Comparison of ENCODE assay signal across 14 mouse cellular contexts in the genomic region with DNA sequence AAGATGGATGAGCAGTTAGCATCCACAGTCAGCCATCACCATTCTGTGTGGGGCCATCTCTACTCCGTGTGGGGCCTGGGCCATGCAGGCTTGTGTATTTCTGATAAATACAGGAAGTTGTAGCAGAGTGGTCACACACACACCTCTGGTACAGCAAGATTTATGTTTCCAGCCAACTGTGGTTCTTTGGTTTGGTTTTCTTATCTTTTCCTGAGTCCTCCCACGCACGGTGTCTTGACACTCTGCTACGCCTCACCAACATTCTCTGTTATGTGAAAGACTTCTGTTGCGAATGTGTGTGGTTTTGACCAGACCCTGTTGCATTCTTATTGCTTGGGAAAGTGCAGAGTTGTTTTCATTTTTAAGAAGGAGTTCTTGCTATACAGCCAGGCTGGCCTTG. TPM values are rescaled to one million over a fixed set of nuclear protein-coding genes. Genes with fewer than 3 reads are reported as not detected.
DNase-seq lines count a peak whose midpoint lies in the region; ATAC-seq and TF ChIP-seq lines count a peak whose summit lies in the region.
"Had no signal": no experiment of that assay in that cellular context is flagged by ENCODE, and none has a peak within 500 bp of the region (broad histone marks: within the 10 kb centered on the region; RNA-seq: fewer than 3 reads in every experiment).

No protein-coding gene starts in this region.

- no peak overlapping the region for H3K9ac ChIP-seq in liver, embryonic 15.5 days
- H3K9ac ChIP-seq: embryonic facial prominence, embryonic 15.5 days; forebrain, embryonic 15.5 days had no signal

- no peak for TF ChIP-seq POLR2A in small intestine, adult 2 months (IDR thresholded peaks at IDR 0.05; ENCODE audit: low read depth, low read length)

- no peak overlapping the region for H3K4me3 ChIP-seq in liver, embryonic 15.5 days (replicated peaks)
- H3K4me3 ChIP-seq in small intestine, adult 2 months (ENCODE audit: low read depth, low read length): no peak overlapping the region
- H3K4me3 ChIP-seq: embryonic facial prominence, embryonic 15.5 days; forebrain, embryonic 15.5 days had no signal

- DNase-seq in ovary, adult 18-20 months (ENCODE audit: low spot score): peak; percentile 57
- no peak for DNase-seq in ovary, postnatal 14 days (ENCODE audit: low spot score)
- peak; percentile 71 for DNase-seq in T-cell, adult 2 months (ENCODE audit: low spot score)
- DNase-seq in cerebellum, adult 9-10 months: no peak
- no peak for DNase-seq in Muller cell, postnatal 12 days (ENCODE audit: inconsistent ontology term)
- DNase-seq in retina, embryonic 14.5 days (ENCODE audit: low spot score): no peak
- DNase-seq: cerebellum, postnatal 36 days; heart, postnatal 10 days had no signal

- no peaks in the 10 kb centered on the region for H3K36me3 ChIP-seq in liver, embryonic 15.5 days (replicated peaks)
- no peaks in the 10 kb centered on the region for H3K36me3 ChIP-seq in small intestine, adult 2 months (ENCODE audit: control insufficient read depth, insufficient read depth, low read length)
- H3K36me3 ChIP-seq: embryonic facial prominence, embryonic 15.5 days; forebrain, embryonic 15.5 days had no signal

- no peak overlapping the region for H3K27ac ChIP-seq in liver, embryonic 15.5 days (replicated peaks)
- H3K27ac ChIP-seq in small intestine, adult 2 months (ENCODE audit: insufficient read depth, low read depth, low read length): peak overlapping the region; percentile 61
- H3K27ac ChIP-seq: embryonic facial prominence, embryonic 15.5 days; forebrain, embryonic 15.5 days had no signal

- H3K4me1 ChIP-seq in liver, embryonic 15.5 days (replicated peaks): peaks cover 6% of the 10 kb centered on the region; the same call in 1 of the 2 replicates
- H3K4me1 ChIP-seq in small intestine, adult 2 months (ENCODE audit: control insufficient read depth, insufficient read depth, insufficient read length, low read length): peaks cover 8% of the 10 kb centered on the region; the same call in 1 of the 2 replicates
- H3K4me1 ChIP-seq: forebrain, embryonic 15.5 days had no signal

- 18% methylated on average over 5 of the region's 5 CpGs for WGBS in liver, embryonic 15.5 days (ENCODE audit: insufficient replicate concordance)
- whole genome bisulfite sequencing in small intestine, adult 2 months: 60% methylated on average over 5 of the region's 5 CpGs

- H3K27me3 ChIP-seq in liver, embryonic 15.5 days: no peaks in the 10 kb centered on the region
- no peaks in the 10 kb centered on the region for H3K27me3 ChIP-seq in small intestine, adult 2 months (ENCODE audit: control insufficient read depth, insufficient read depth, low read length)
- H3K27me3 ChIP-seq: embryonic facial prominence, embryonic 15.5 days; forebrain, embryonic 15.5 days had no signal

- no peak overlapping the region for H3K4me2 ChIP-seq in liver, embryonic 15.5 days
- H3K4me2 ChIP-seq: embryonic facial prominence, embryonic 15.5 days; forebrain, embryonic 15.5 days had no signal

- H3K9me3 ChIP-seq in liver, embryonic 15.5 days (replicated peaks): no peaks in the 10 kb centered on the region
- H3K9me3 ChIP-seq: embryonic facial prominence, embryonic 15.5 days; forebrain, embryonic 15.5 days had no signal

- no peak for TF ChIP-seq CTCF in small intestine, adult 2 months (IDR thresholded peaks at IDR 0.05; ENCODE audit: extremely low read depth, insufficient read length, insufficient replicate concordance, low read depth, low read length)

- 0 out of 2 replicates have a peak, but pooled peaks have one; percentile 25 for ATAC-seq in liver, embryonic 15.5 days (ENCODE audit: insufficient read depth)
- ATAC-seq: forebrain, embryonic 15.5 days; intestine, postnatal 0 days; lung, postnatal 0 days had no signal

RNA-seq across cellular contexts. Expression of gene Gramd1a, which starts 5.1 kb away (rescaled TPM):
- 11.9 and 14.3 TPM in 2 replicates for polyA plus RNA-seq in liver, embryonic 15.5 days (2015; fragmentation: Nextera tagmentation; extraction: Ambion mirVana)
- 56.4 and 64.9 TPM in 2 replicates for polyA plus RNA-seq in small intestine, adult 2 months (2012; rRNA removed)

RNA-seq across cellular contexts. Expression of gene Scn1b, which starts 34.0 kb away (rescaled TPM):
- polyA plus RNA-seq in liver, embryonic 15.5 days (2015; fragmentation: Nextera tagmentation; extraction: Ambion mirVana): 1.0 and 1.2 TPM in 2 replicates
- 11.1 and 19.6 TPM in 2 replicates for polyA plus RNA-seq in small intestine, adult 2 months (2012; rRNA removed)

RNA-seq across cellular contexts. Expression of gene Hpn, which starts 45.7 kb away (rescaled TPM):
- polyA plus RNA-seq in liver, embryonic 15.5 days (2015; fragmentation: Nextera tagmentation; extraction: Ambion mirVana): 98.6 and 145 TPM in 2 replicates
- 4.2 and 27.5 TPM in 2 replicates for polyA plus RNA-seq in small intestine, adult 2 months (2012; rRNA removed)

Comparison
In these comparisons a context has a peak if more than half of its experiments do, and no peak if none do; other contexts are left out.
1. DNase-seq: peak in ovary, adult 18-20 months (single experiment) and T-cell, adult 2 months (single experiment); none in ovary, postnatal 14 days (single experiment), cerebellum, adult 9-10 months (single experiment), Muller cell, postnatal 12 days (single experiment) and retina, embryonic 14.5 days (single experiment).